Mouse (Mus musculus) hindbrain, embryonic 15.5 days (tissue): Measurements from ENCODE around the gene Lgals1. TPM values are rescaled to one million over a fixed set of nuclear protein-coding genes. Genes with fewer than 3 reads are reported as not detected.
A peak's percentile ranks its signal among the peaks of the same experiment; 100 is the strongest.

ENCODE experiments used
- ATAC-seq: fragments of 200-750 bp; cut with Nextera tagmentation; 2 replicates; pipeline ENCODE4 v1.8.0; 2017; ENCODE audit warnings: low read depth, moderate number of reproducible peaks, moderate TSS enrichment; ENCODE audit not compliant: low FRiP score
- H3K27ac ChIP-seq: fragments of 300-500 bp; sonication (generic); replicated peaks from 2 replicates; pipeline ENCODE4 v1.5.1; 2015; ENCODE audit warnings: mild to moderate bottlenecking, inconsistent platforms
- H3K27me3 ChIP-seq: fragments of 300-500 bp; sonication (generic); 2 replicates; pipeline ENCODE4 v1.6.1; 2015; ENCODE audit warnings: control low read depth, inconsistent platforms
- H3K36me3 ChIP-seq: fragments of 300-500 bp; sonication (generic); 2 replicates; pipeline ENCODE4 v1.6.1; 2015; ENCODE audit warnings: control low read depth, inconsistent platforms
- H3K4me1 ChIP-seq: fragments of 300-500 bp; sonication (generic); replicated peaks from 2 replicates; pipeline ENCODE4 v1.6.1; 2015; ENCODE audit warnings: control low read depth, inconsistent platforms
- H3K4me2 ChIP-seq: fragments of 300-500 bp; sonication (generic); 2 replicates; pipeline ENCODE4 v1.6.1; 2015; ENCODE audit warnings: moderate library complexity, mild to moderate bottlenecking, inconsistent platforms
- H3K4me3 ChIP-seq: fragments of 300-500 bp; sonication (generic); 2 replicates; pipeline ENCODE4 v1.5.1; 2015; ENCODE audit warnings: mild to moderate bottlenecking, inconsistent platforms
- H3K9ac ChIP-seq: fragments of 300-500 bp; sonication (generic); 2 replicates; pipeline ENCODE4 v1.6.1; 2015; ENCODE audit warnings: inconsistent platforms
- H3K9me3 ChIP-seq: fragments of 300-500 bp; sonication (generic); 2 replicates; pipeline ENCODE4 v1.6.1; 2016; ENCODE audit warnings: control low read depth, inconsistent platforms
- WGBS: fragments of 180-500 bp; shearing (Covaris S2); methylation state at CpG from one replicate; pipeline ENCODE4 v1.1.7; 2015; 5-methylcytosine and 5-hydroxymethylcytosine counted together
- polyA plus RNA-seq: library from polyadenylated mRNA; unstranded; fragments of >200 nt; fragmentation: Nextera tagmentation; extraction: Ambion mirVana; gene quantifications from 2 replicates; pipeline ENCODE4 v1.2.1, GENCODE M21; 2015

Lgals1 gene
- polyA plus RNA-seq, 1 experiment from 2014 or later = 113 TPM

DNA sequence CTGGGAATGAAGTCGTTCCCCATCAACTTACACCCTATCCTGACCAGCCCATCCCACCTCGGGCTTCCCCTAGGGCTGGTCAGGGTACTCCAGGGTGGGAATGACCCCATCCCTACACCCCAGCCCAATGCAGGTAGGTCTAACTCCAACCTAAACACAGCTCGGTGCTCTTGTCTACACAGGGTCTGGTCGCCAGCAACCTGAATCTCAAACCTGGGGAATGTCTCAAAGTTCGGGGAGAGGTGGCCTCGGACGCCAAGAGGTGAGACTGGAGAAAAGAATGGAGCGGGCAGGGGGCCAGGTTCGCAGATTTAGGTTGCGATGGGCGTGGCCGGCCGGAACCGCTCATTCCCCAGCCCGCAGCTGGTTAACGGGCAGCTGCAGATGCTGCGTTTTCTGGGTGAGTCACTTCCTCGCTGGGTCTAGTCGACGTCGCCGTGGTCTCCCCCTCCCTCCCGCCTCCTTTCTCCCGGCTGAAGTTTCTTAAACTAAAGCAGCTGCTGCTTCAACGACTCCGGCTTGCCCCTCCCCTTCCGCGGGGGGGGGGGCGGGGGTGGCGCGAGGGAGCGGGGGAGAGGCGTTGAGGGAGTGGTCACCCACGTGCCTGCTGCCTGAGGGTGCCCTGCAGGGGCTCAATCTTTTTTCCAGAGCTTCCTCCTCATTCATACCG, 1.4 kb downstream of the Lgals1 start:
- Histone ChIP-seq H3K9ac (peak overlapping the region; percentile 5; the same call in 1 of the 2 replicates), H3K9me3 (no peaks in the 10 kb centered on the region), H3K36me3 (no peaks in the 10 kb centered on the region), H3K27me3 (peaks cover 10% of the 10 kb centered on the region; the same call in 1 of the 2 replicates), H3K4me3 (peak overlapping the region; percentile 31), H3K4me2 (peak overlapping the region; percentile 57), H3K4me1 (peaks cover 26% of the 10 kb centered on the region), H3K27ac (no peak overlapping the region)
- no peak for ATAC-seq
- under 1% methylated on average over 28 of the region's 35 CpGs for WGBS

DNA sequence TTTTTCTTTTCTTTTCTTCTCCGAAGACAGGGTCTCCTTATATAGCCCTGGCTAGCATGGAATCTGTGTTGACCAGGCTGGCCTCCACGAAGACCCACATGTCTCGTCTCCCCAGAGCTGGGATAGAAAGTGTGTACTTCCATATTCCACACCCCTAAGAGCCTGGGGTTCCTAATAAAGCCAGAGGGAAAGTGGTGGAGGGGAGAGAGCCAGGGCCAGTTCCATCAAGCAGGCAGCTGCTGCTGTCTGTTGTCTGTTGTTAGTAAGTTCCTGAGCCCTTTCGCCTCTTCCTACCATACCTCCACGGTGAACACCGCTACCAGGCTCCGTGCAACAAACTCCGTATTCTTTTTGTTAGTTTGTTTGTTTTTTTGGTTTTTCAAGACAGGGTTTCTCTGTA, 2.0 kb downstream of the Lgals1 start:
- H3K4me1 ChIP-seq = peaks cover 26% of the 10 kb centered on the region
- H3K27ac ChIP-seq = no peak overlapping the region
- no peak for ATAC-seq
- peaks cover 10% of the 10 kb centered on the region; the same call in 1 of the 2 replicates for H3K27me3 ChIP-seq
- H3K9ac ChIP-seq = no peak overlapping the region
- no peaks in the 10 kb centered on the region for H3K36me3 ChIP-seq
- no peaks in the 10 kb centered on the region for H3K9me3 ChIP-seq
- WGBS = 50% methylated on average over 8 of the region's 8 CpGs
- peak overlapping the region; percentile 57 for H3K4me2 ChIP-seq
- 0 out of 2 replicates have a peak overlapping the region, but pooled peaks have one; percentile 31 for H3K4me3 ChIP-seq

GRCm38 (mm10) chr15:78930192-78930706, 3.7 kb downstream of the Lgals1 start:
- no peak for ATAC-seq
- 92% methylated on average over 6 of the region's 6 CpGs for WGBS
- no peak overlapping the region for H3K4me2 ChIP-seq
- H3K4me3 ChIP-seq = no peak overlapping the region
- no peak overlapping the region for H3K9ac ChIP-seq
- no peaks in the 10 kb centered on the region for H3K9me3 ChIP-seq
- H3K27ac ChIP-seq = no peak overlapping the region
- no peaks in the 10 kb centered on the region for H3K36me3 ChIP-seq
- H3K4me1 ChIP-seq = peaks cover 26% of the 10 kb centered on the region
- peaks cover 10% of the 10 kb centered on the region; the same call in 1 of the 2 replicates for H3K27me3 ChIP-seq

DNA sequence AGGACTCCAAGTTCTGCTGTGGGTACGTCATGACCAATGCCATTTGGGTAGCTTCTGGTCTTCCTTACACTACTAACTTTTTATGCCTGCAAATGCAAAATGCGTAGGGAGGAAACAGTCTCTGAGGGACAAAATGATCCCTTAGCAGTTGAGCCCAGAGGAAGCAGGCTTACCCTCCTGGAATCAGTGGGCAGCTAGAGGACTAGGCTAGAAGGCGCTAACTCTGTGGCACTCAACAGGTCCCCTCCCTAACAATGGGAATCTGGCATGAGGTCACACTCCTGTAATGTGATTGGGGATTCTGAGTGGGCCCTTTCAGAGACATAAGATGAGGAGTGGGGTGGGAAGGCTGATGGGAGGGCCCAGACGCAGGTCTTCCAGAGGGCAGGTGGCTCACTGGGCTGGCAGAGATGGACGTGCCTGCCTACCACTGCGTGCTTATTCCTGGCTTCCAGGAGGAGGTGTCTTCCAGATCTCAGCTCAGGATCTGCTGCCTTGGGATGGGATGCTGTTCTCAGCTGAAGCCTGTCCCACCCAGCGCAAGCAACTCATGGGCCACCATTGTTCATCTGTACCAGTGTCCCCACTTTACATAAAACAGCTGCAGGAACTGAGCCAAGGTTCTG, 4.4 kb downstream of the Lgals1 start:
- Histone ChIP-seq H3K36me3 (no peaks in the 10 kb centered on the region), H3K4me3 (no peak overlapping the region), H3K27me3 (peaks cover 10% of the 10 kb centered on the region; the same call in 1 of the 2 replicates), H3K9me3 (no peaks in the 10 kb centered on the region), H3K4me2 (no peak overlapping the region), H3K27ac (no peak overlapping the region), H3K9ac (no peak overlapping the region), H3K4me1 (peaks cover 27% of the 10 kb centered on the region)
- WGBS = 91% methylated on average over 7 of the region's 7 CpGs
- no peak for ATAC-seq

DNA sequence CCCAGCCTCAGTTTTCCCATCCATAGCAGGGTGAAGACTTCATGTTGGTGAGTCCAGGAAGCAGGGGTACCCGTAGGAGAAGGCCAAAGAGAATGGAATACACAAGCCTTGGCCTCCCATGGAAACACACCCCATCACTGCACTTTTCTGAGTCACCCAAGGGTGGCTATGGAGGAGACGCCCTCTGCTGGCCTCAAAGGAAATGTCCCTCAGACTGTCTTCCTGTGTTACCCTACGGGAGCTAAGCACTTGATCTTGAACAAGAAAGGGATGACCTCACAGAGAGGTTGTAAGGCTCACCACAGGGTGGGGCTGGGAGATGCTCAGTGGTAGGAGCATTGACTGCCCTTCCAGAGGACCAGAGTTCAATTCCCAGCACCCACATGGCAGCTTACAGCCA, 5.1 kb downstream of the Lgals1 start:
- Histone ChIP-seq H3K4me3 (no peak overlapping the region), H3K4me1 (peaks cover 26% of the 10 kb centered on the region), H3K27ac (no peak overlapping the region), H3K36me3 (no peaks in the 10 kb centered on the region), H3K9me3 (no peaks in the 10 kb centered on the region), H3K4me2 (no peak overlapping the region), H3K9ac (no peak overlapping the region), H3K27me3 (peaks cover 10% of the 10 kb centered on the region; the same call in 1 of the 2 replicates)
- 34% methylated on average over 3 of the region's 3 CpGs for WGBS
- no peak for ATAC-seq

- Histone ChIP-seq H3K4me1 (peaks cover 12% of the 10 kb centered on the region), H3K27me3 (no peaks in the 10 kb centered on the region), H3K27ac (peak within 1 kb of the TSS; percentile 84), H3K9ac (peak within 1 kb of the TSS; percentile 68), H3K4me3 (peak within 1 kb of the TSS; percentile 76), H3K4me2 (peak within 1 kb of the TSS; percentile 62), H3K9me3 (no peaks in the 10 kb centered on the region), H3K36me3 (peaks cover 18% of the 10 kb centered on the region)
- under 1% methylated on average over 39 of the region's 42 CpGs for WGBS
- peak; percentile 90 for ATAC-seq
These were observed 8.3 kb downstream of the Lgals1 start, which contains the start of gene Nol12 for GRCm38 (mm10) chr15:78934784-78935320. Gene Nol12 (plus strand): TSS chr15:78934933.

DNA sequence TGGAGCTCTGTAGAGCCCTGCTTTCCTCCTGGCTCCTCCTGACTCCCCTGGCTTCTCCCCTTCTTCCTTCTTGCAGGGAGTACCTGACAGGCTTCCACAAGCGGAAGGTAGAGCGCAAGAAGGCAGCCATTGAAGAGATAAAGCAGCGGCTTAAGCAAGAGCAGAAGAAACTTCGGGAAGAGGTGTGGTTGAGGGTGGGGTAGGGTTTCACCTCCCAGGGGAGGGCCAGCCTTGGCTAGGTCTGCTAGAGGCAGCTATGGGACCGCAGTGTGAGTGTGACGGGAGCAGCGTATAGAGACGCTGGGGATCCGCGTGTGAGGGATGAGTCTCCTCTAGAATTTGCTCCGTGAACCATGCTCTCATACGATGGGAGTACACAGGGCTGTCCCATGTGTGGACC, 9.9 kb downstream of the Lgals1 start:
- no peak overlapping the region for H3K27ac ChIP-seq

GRCm38 (mm10) chr15:78937311-78937710, 10.8 kb downstream of the Lgals1 start:
- Histone ChIP-seq H3K27me3 (no peaks in the 10 kb centered on the region), H3K4me2 (no peak overlapping the region), H3K4me3 (no peak overlapping the region), H3K4me1 (peaks cover 12% of the 10 kb centered on the region), H3K27ac (no peak overlapping the region), H3K36me3 (peaks cover 35% of the 10 kb centered on the region), H3K9ac (no peak overlapping the region), H3K9me3 (no peaks in the 10 kb centered on the region)
- WGBS = 76% methylated on average over 10 of the region's 10 CpGs
- ATAC-seq = no peak

More for the DNA sequence above, 9.9 kb downstream of the Lgals1 start:
- Histone ChIP-seq H3K4me2 (no peak overlapping the region), H3K9ac (no peak overlapping the region), H3K36me3 (peaks cover 32% of the 10 kb centered on the region), H3K4me3 (no peak overlapping the region), H3K4me1 (peaks cover 12% of the 10 kb centered on the region), H3K9me3 (no peaks in the 10 kb centered on the region), H3K27me3 (no peaks in the 10 kb centered on the region)
- WGBS = 86% methylated on average over 12 of the region's 12 CpGs
- no peak for ATAC-seq

GRCm38 (mm10) chr15:78937963-78938362, 11.4 kb downstream of the Lgals1 start:
- 66% methylated on average over 2 of the region's 2 CpGs for whole genome bisulfite sequencing
- Histone ChIP-seq H3K9me3 (no peaks in the 10 kb centered on the region), H3K4me3 (no peak overlapping the region), H3K36me3 (peaks cover 35% of the 10 kb centered on the region), H3K4me2 (no peak overlapping the region), H3K4me1 (peaks cover 18% of the 10 kb centered on the region), H3K9ac (no peak overlapping the region), H3K27me3 (no peaks in the 10 kb centered on the region), H3K27ac (no peak overlapping the region)
- ATAC-seq = no peak

DNA sequence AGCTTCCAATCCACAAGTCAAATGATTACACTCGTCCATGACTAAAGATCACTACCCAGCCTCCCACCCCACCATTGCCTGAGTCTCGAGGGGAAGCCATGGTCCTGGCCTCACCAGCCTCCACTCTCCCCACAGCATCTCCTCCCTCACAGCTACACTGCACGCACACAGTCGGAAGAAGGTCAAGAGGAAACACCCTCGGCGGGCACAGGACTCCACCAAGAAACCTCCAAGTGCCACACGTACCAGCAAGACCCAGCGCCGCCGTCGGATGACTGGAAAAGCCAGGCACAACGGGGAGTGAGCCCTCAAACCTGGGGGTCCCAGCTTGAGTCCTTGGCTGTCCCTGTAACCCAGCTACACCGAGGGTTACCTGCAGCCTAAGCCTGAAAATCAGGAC, 13.8 kb downstream of the Lgals1 start:
- no peak overlapping the region for H3K4me2 ChIP-seq
- H3K9ac ChIP-seq = no peak overlapping the region
- no peak for ATAC-seq
- H3K9me3 ChIP-seq = no peaks in the 10 kb centered on the region
- H3K27ac ChIP-seq = no peak overlapping the region
- H3K36me3 ChIP-seq = peaks cover 35% of the 10 kb centered on the region
- peaks cover 21% of the 10 kb centered on the region for H3K4me1 ChIP-seq
- H3K27me3 ChIP-seq = no peaks in the 10 kb centered on the region
- 95% methylated on average over 13 of the region's 13 CpGs for WGBS
- no peak overlapping the region for H3K4me3 ChIP-seq

DNA sequence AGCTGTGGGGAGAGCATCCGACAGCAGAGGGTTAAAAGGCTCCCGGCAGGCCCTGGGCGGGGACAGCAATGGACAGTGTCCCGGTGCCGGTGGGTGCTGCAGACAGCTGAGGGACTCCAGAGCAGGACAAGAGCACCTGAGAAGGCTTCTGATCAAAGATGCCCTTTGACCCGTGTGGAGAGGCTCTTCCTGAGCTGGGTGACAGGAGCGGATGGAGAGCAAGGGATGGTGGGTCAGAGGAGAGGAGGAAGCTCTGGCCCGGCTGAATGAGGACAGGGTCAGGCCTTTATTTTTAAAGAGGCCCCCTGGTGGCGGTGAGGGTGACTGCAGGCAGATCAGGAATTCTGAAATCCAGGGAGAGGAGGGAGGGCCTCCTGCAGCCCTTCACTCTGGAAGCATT, 16.1 kb downstream of the Lgals1 start:
- Histone ChIP-seq H3K4me1 (peaks cover 15% of the 10 kb centered on the region), H3K27me3 (no peaks in the 10 kb centered on the region), H3K4me2 (peak overlapping the region; percentile 53), H3K9me3 (no peaks in the 10 kb centered on the region), H3K36me3 (peaks cover 31% of the 10 kb centered on the region), H3K27ac (peak overlapping the region; percentile 46; the same call in 1 of the 2 replicates), H3K9ac (peak overlapping the region; percentile 41), H3K4me3 (peak overlapping the region; percentile 27)
- 4% methylated on average over 9 of the region's 9 CpGs for WGBS
- peak; percentile 66 for ATAC-seq

GRCm38 (mm10) chr15:78946232-78946631, 19.7 kb downstream of the Lgals1 start:
- no peak for ATAC-seq

More at GRCm38 (mm10) chr15:78946232-78946631, 19.7 kb downstream of the Lgals1 start:
- WGBS = 68% methylated on average over 7 of the region's 7 CpGs
- no peak overlapping the region for H3K4me3 ChIP-seq
- H3K27me3 ChIP-seq = no peaks in the 10 kb centered on the region
- no peak overlapping the region for H3K4me2 ChIP-seq
- peaks cover 33% of the 10 kb centered on the region for H3K4me1 ChIP-seq
- H3K9ac ChIP-seq = no peak overlapping the region
- H3K36me3 ChIP-seq = peaks cover 4% of the 10 kb centered on the region; the same call in 1 of the 2 replicates
- no peaks in the 10 kb centered on the region for H3K9me3 ChIP-seq
- H3K27ac ChIP-seq = no peak overlapping the region
